Mouse (Mus musculus) ES-E14 (cell line): ENCODE data around the gene Psmc2.

Experiments used
- MAFK ChIP-seq: IDR thresholded peaks from 2 replicates; pipeline ENCODE4 v1.6.1; 2014; ENCODE audit warnings: mild to moderate bottlenecking, low read depth, low read length, inconsistent platforms; ENCODE audit not compliant: insufficient read depth
- ZC3H11A ChIP-seq: IDR thresholded peaks from 2 replicates; pipeline ENCODE4 v1.6.1; 2012; ENCODE audit warnings: low read depth, mild to moderate bottlenecking, inconsistent platforms, low read length, borderline replicate concordance

DNA sequence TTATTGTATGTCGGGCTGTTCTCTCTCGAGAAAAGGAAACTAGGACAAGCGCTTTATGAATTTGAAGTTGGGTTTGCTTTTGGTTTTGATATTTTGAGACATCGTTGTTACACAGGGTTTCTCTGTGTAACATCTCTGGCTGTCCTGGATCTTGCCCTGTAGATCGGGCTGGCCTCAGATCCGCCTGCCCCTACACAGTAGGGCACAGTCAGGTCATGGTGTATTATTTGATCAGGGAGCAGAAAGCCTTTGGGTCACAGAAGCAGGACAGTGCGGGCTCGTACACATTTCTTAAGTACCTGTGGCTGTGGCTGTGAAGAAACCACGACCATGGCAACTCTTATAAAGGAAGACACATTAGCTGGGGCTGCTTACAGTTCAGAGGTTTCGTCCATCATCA, 47.5 kb upstream of the Psmc2 start:
- no peak for TF ChIP-seq ZC3H11A
- no peak for TF ChIP-seq MAFK
